Mouse (Mus musculus) CH12.LX (cell line): ENCODE data around the gene Tmem97.

Source experiments
- CHD2 ChIP-seq: IDR thresholded peaks from 2 replicates; pipeline ENCODE4 v1.6.1; 2011; ENCODE audit warnings: low read length, improper control_type of control experiment
- CTCF ChIP-seq, 2 experiments: IDR thresholded peaks in 1 of 2; conservative IDR thresholded peaks in 1 of 2; 2 replicates each; pipeline ENCODE4 v1.5.1; 2011 to 2012; ENCODE audit warnings: low read depth in 2 of 2, low read length in 2 of 2, improper control_type of control experiment in 1 of 2, inconsistent platforms in 1 of 2, mild to moderate bottlenecking in 1 of 2, moderate library complexity in 1 of 2
- E2F4 ChIP-seq: IDR thresholded peaks from 2 replicates; pipeline ENCODE4 v1.6.1; 2011; ENCODE audit warnings: low read depth, low read length, improper control_type of control experiment; ENCODE audit not compliant: insufficient replicate concordance
- EP300 ChIP-seq: IDR thresholded peaks from 2 replicates; pipeline ENCODE4 v1.6.1; 2011; ENCODE audit warnings: low read length, improper control_type of control experiment
- GABPA ChIP-seq: IDR thresholded peaks from 2 replicates; pipeline ENCODE4 v1.6.1; 2012; ENCODE audit warnings: low read depth, low read length, improper control_type of control experiment, inconsistent platforms; ENCODE audit not compliant: insufficient replicate concordance
- KAT2A ChIP-seq: IDR thresholded peaks from 2 replicates; pipeline ENCODE4 v1.6.1; 2012; ENCODE audit warnings: low read length, improper control_type of control experiment, inconsistent platforms; ENCODE audit not compliant: insufficient replicate concordance
- MEF2A ChIP-seq: IDR thresholded peaks from 2 replicates; pipeline ENCODE4 v1.6.1; 2014; ENCODE audit warnings: low read depth, mild to moderate bottlenecking, inconsistent platforms, low read length, improper control_type of control experiment, borderline replicate concordance
- MXI1 ChIP-seq: IDR thresholded peaks from 2 replicates; pipeline ENCODE4 v1.6.1; 2011; ENCODE audit warnings: mild to moderate bottlenecking, low read depth, low read length, improper control_type of control experiment
- POLR2A ChIP-seq: IDR thresholded peaks from 2 replicates; pipeline ENCODE4 v1.6.1; 2011; ENCODE audit warnings: low read depth, mild to moderate bottlenecking, improper control_type of control experiment, low read length
- RAD21 ChIP-seq: IDR thresholded peaks from 2 replicates; pipeline ENCODE4 v1.6.1; 2011; ENCODE audit warnings: low read depth, mild to moderate bottlenecking, low read length, improper control_type of control experiment, moderate library complexity
- TBP ChIP-seq: conservative IDR thresholded peaks from 2 replicates; pipeline ENCODE4 v1.6.1; 2011; ENCODE audit warnings: low read depth, low read length, improper control_type of control experiment
- ZKSCAN1 ChIP-seq: IDR thresholded peaks from 2 replicates; pipeline ENCODE4 v1.6.1; 2012; ENCODE audit warnings: low read depth, inconsistent platforms, low read length, improper control_type of control experiment, borderline replicate concordance

DNA sequence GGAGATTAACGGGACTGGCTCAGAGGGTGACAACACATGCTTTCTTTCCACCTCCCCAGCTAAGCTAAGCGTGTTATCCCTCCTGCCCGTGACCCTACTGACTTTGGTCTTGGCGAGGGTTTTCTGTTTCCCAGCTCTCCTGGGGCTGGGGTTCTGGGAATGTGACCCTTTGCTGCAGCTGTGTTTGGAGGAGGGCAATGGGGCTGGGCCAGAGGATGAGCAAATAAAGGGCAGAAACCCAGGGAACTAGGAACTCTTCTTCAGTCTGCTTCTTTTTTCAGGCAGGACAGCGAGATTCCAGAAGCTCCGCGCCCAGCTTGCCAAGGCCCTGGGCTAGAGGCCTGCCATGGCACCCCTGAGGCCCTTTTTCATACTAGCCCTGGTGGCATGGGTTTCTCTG lies 51.6 kb downstream of the Tmem97 start, which contains the start of gene Vtn:
- TF ChIP-seq KAT2A (no peak), ZKSCAN1 (no peak), MXI1 (no peak), TBP (no peak), E2F4 (no peak), GABPA (no peak), MEF2A (no peak), CTCF (conservative IDR thresholded peaks at IDR 0.05 in 1 of 2, IDR thresholded peaks at IDR 0.05 in 1 of 2; ENCODE audit: low read depth in 2 of 2, low read length in 2 of 2) (no peak), POLR2A (no peak), EP300 (no peak), RAD21 (no peak), CHD2 (no peak)
